Mouse (Mus musculus) limb, embryonic 14.5 days (tissue): ENCODE measurements around the gene Ifnl2. TPM values are rescaled to one million over a fixed set of nuclear protein-coding genes. Genes with fewer than 3 reads are reported as not detected.
"Not testable (repeated sequence)": the region's sequence is repeated elsewhere in the genome, so short reads cannot be mapped to it uniquely, and the experiment has no call there.

Experiments
- ATAC-seq: fragments of 200-750 bp; cut with Nextera tagmentation; 2 replicates; pipeline ENCODE4 v1.8.0; 2017; ENCODE audit warnings: low read depth, moderate number of reproducible peaks, moderate TSS enrichment; ENCODE audit not compliant: low FRiP score
- DNase-seq: peaks from one replicate; pipeline ENCODE4 v3.0.0-alpha.2; 2015; ENCODE audit warnings: low spot score
- H3K27ac ChIP-seq: fragments of 300-500 bp; sonication (generic); replicated peaks from 2 replicates; pipeline ENCODE4 v1.5.1; 2014; ENCODE audit warnings: low read depth, mild to moderate bottlenecking, low read length, moderate library complexity, mixed read lengths
- H3K27me3 ChIP-seq: fragments of 300-500 bp; sonication (generic); 2 replicates; pipeline ENCODE4 v1.6.1; 2014; ENCODE audit warnings: low read length, mixed read lengths; ENCODE audit not compliant: control insufficient read depth, insufficient read depth
- H3K36me3 ChIP-seq: fragments of 300-500 bp; sonication (generic); 2 replicates; pipeline ENCODE4 v1.6.1; 2014; ENCODE audit warnings: mild to moderate bottlenecking, low read length, moderate library complexity, mixed read lengths; ENCODE audit not compliant: control insufficient read depth, insufficient read depth
- H3K4me1 ChIP-seq: fragments of 300-500 bp; sonication (generic); 2 replicates; pipeline ENCODE4 v1.6.1; 2014; ENCODE audit warnings: antibody characterized with exemption, low read length, mixed read lengths; ENCODE audit not compliant: control insufficient read depth, insufficient read depth
- H3K4me2 ChIP-seq: fragments of 300-500 bp; sonication (generic); replicated peaks from 2 replicates; pipeline ENCODE4 v1.6.1; 2014; ENCODE audit warnings: low read depth, mild to moderate bottlenecking, low read length, moderate library complexity; ENCODE audit not compliant: severe bottlenecking
- H3K4me3 ChIP-seq: fragments of 300-500 bp; sonication (generic); replicated peaks from 2 replicates; pipeline ENCODE4 v1.5.1; 2014; ENCODE audit warnings: low read length
- H3K9ac ChIP-seq: fragments of 300-500 bp; sonication (generic); 2 replicates; pipeline ENCODE4 v1.6.1; 2014; ENCODE audit warnings: mild to moderate bottlenecking, low read depth, low read length, moderate library complexity; ENCODE audit not compliant: severe bottlenecking
- H3K9me3 ChIP-seq: fragments of 300-500 bp; sonication (generic); 2 replicates; pipeline ENCODE4 v1.6.1; 2016; ENCODE audit warnings: low read length; ENCODE audit not compliant: control insufficient read depth
- POLR2A ChIP-seq: fragments of 200-500 bp; IDR thresholded peaks from 2 replicates; pipeline ENCODE4 v1.8.0; 2012; ENCODE audit warnings: inconsistent platforms, mild to moderate bottlenecking, moderate library complexity, borderline replicate concordance; ENCODE audit not compliant: insufficient read depth, insufficient read length; ENCODE audit errors: extremely low read depth
- WGBS: fragments of 180-500 bp; shearing (Covaris S2); extraction: QIAGEN DNeasy Blood & Tissue Kit; methylation state at CpG from one replicate; pipeline ENCODE4 v1.1.7; 2014; 5-methylcytosine and 5-hydroxymethylcytosine counted together
- polyA plus RNA-seq, 2 experiments: library from polyadenylated mRNA; depleted of rRNA in 1 of 2; stranded (reverse) in 1 of 2; unstranded in 1 of 2; fragments of >200 nt; fragmentation: Nextera tagmentation in 1 of 2; extraction: Ambion mirVana in 1 of 2; gene quantifications; 2 replicates each; pipeline versions ENCODE4 v1.2.1 to v1.2.3; 2012 to 2014

The Ifnl2 gene
- polyA plus RNA-seq, 2 experiments, result not detected

DNA sequence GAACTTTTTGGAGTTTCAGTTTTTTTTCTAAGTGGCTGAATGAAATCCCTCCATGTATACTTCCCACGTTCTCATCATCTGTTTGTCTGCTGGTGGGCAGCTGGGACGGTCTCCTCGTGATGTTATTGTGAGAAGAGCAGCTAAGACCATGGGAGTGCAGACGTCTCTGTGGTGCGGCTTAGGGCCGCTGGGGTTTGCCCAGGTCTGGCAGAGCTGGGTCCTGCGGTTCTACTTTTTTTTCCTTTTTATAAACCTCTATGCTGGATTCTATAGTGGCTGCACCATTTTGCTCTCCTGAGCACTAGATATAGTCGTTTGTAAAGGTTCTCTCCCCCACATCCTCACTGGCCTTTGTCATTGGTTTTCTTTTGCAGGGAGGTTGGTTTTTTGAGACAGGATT is 1.2 kb upstream of the Ifnl2 start:
- WGBS, result 71% methylated on average over 8 of the region's 8 CpGs
- H3K4me1 ChIP-seq, result no peaks in the 10 kb centered on the region
- H3K27me3 ChIP-seq, result no peaks in the 10 kb centered on the region
- H3K9ac ChIP-seq, result no peak overlapping the region
- TF ChIP-seq POLR2A, result no peak
- H3K36me3 ChIP-seq, result no peaks in the 10 kb centered on the region
- DNase-seq (no peak), ATAC-seq (no peak)
- H3K4me2 ChIP-seq, result no peak overlapping the region
- H3K9me3 ChIP-seq, result no peaks in the 10 kb centered on the region
- no peak overlapping the region for H3K4me3 ChIP-seq
- H3K27ac ChIP-seq, result no peak overlapping the region

DNA sequence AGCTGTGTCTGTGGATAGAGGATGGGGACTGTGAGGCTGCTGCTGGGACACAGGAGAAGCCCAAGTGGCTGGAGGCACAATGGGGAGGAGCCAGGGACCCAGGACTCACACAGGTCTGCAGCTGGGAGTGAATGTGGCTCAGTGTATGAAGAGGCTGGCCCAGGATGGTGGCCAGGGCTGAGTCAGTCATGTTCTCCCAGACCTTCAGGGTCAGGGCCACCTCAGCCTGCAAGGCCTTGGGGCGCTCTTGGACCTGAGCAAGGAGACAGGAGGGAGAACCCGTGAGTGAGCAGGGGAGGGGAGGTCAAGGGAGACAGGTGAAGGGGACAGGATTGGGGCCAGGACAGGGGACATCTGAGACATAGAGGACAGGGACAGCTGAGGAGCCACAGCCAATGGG is 1.1 kb downstream of the Ifnl2 start:
- H3K27ac ChIP-seq, H3K4me2 ChIP-seq, H3K27me3 ChIP-seq, H3K9ac ChIP-seq, H3K4me3 ChIP-seq, H3K9me3 ChIP-seq, ATAC-seq, DNase-seq, H3K4me1 ChIP-seq, H3K36me3 ChIP-seq: not testable (repeated sequence)
- WGBS, result 60% methylated on average over 1 of the region's 2 CpGs

DNA sequence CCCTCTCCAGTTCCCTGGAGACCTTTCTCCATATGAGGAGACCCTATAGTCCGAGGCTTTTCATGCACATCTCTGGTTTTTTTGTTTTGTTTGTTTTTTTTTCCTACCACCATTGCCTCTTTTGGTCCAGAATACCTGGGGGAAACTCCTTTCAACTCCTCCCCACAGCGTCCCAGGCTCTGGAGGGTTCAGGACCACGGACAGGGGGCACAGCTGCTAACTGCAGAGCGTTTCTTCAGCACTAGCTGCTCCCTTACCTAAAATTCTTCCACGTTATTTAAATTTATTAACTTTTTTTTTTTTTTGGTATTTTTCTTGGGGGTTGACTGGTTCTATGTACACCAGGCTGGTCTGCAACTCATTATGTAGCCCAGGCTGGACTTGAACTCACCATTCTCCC is 4.7 kb downstream of the Ifnl2 start:
- ATAC-seq, result no peak
- peak; percentile 54 for DNase-seq
- Histone ChIP-seq H3K4me3 (no peak overlapping the region), H3K4me2 (no peak overlapping the region), H3K27me3 (no peaks in the 10 kb centered on the region), H3K27ac (no peak overlapping the region), H3K9me3 (peaks cover 8% of the 10 kb centered on the region; the same call in 1 of the 2 replicates), H3K36me3 (no peaks in the 10 kb centered on the region), H3K4me1 (no peaks in the 10 kb centered on the region), H3K9ac (no peak overlapping the region)
- TF ChIP-seq POLR2A, result no peak
- 5% methylated on average over 5 of the region's 5 CpGs for WGBS

DNA sequence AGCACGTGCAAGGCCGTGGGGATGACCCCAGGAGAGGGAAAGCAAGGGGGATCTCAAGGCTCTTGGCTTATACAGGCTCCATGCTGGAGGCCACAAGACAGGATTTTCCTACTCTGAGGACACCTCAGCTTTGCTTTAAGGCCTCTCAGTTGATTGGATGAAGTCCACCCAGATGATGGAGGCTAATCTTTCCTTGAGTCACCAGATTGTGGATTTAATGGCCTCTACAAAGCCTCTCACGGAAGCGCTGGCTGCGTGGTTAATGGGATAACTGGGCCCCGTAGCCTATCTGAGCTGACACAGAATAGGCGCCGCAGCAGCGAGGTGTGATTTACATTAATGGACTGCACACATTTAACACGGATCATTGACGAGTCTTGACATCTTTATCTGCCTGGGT is 14.8 kb downstream of the Ifnl2 start:
- Histone ChIP-seq H3K27ac (no peak overlapping the region), H3K4me3 (no peak overlapping the region), H3K9ac (no peak overlapping the region), H3K27me3 (no peaks in the 10 kb centered on the region), H3K36me3 (no peaks in the 10 kb centered on the region), H3K9me3 (no peaks in the 10 kb centered on the region), H3K4me2 (no peak overlapping the region), H3K4me1 (no peaks in the 10 kb centered on the region)
- ATAC-seq (no peak), DNase-seq (no peak)
- TF ChIP-seq POLR2A, result no peak
- WGBS, result 71% methylated on average over 11 of the region's 11 CpGs

DNA sequence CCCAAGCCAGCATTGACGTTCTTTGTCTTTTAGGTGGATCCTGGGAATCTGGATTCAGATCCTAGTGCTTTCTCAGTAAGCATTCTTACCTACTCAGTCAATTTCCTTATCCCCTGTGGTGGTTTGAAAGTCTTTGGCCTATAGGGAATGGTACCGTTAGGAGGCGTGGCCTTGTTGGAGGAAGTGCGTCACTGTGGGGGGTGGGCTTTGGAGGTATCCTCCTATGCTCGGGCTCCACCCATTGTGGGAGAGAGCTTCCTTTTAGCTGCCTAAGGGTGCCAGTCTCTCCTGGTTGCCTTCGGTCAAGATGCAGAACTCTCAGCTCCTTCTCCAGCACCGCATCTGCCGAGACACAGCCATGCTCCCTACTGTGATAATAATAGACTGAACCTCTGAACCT is 17.9 kb downstream of the Ifnl2 start:
- no peaks in the 10 kb centered on the region for H3K27me3 ChIP-seq
- TF ChIP-seq POLR2A, result no peak
- H3K4me1 ChIP-seq, result no peaks in the 10 kb centered on the region
- DNase-seq (no peak), ATAC-seq (no peak)
- no peaks in the 10 kb centered on the region for H3K9me3 ChIP-seq
- H3K4me2 ChIP-seq, result no peak overlapping the region
- H3K4me3 ChIP-seq, result no peak overlapping the region
- 85% methylated on average over 8 of the region's 8 CpGs for WGBS
- H3K36me3 ChIP-seq, result no peaks in the 10 kb centered on the region
- no peak overlapping the region for H3K27ac ChIP-seq
- no peak overlapping the region for H3K9ac ChIP-seq

DNA sequence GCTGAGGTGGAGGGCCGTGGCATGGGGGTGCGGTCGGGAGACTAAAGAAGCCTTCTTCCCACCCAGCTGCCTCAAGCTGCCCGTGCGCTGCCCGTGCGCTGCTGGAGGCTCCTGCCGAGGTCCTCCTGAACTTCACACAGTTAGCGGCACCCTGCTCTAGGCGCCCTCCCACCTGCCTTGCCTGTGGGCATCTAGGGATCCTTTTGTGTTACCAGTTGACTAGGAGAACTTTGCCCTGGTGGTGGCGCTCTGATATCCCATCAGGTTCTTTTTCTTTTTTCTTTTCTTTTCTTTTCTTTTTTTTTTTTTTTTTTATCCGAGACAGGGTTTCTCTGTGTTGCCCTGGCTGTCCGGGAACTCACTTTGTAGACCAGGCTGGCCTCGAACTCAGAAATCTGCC is 19.4 kb downstream of the Ifnl2 start:
- no peaks in the 10 kb centered on the region for H3K9me3 ChIP-seq
- H3K27me3 ChIP-seq, result no peaks in the 10 kb centered on the region
- ATAC-seq (no peak), DNase-seq (no peak)
- H3K4me1 ChIP-seq, result no peaks in the 10 kb centered on the region
- H3K4me3 ChIP-seq, result no peak overlapping the region
- H3K4me2 ChIP-seq, result no peak overlapping the region
- TF ChIP-seq POLR2A, result no peak
- no peak overlapping the region for H3K27ac ChIP-seq
- H3K9ac ChIP-seq, result no peak overlapping the region
- H3K36me3 ChIP-seq, result no peaks in the 10 kb centered on the region
- WGBS, result 29% methylated on average over 14 of the region's 14 CpGs
